Mouse (Mus musculus): ENCODE measurements around the gene Sys1.

Gene Sys1

GRCm38 (mm10) chr2:164456864-164457300 lies at the start of gene Sys1:
Gene Sys1, plus strand, starts transcription at chr2:164456964.
- peak; percentile 36 for DNase-seq (ENCODE audit: extremely low spot score, low spot score)

DNA sequence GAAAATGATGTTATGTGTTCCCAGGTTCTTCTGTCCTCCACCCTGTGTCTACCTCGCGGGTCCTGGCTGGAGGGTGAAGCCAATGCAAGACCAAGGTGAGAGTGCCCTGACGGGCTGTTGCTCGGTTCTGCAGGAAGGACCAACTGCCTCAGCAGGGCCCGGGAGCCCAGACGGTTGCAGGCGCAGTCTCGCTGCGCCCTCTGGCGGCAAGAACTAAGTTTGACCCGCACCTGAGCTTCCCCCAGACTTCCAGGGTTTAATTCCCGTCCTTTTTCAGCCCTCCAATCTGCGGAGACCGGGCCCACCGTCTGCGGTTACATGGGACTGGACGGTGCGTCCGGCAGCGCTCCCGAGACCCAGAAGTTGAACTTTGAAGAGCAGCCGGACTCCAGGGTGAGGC lies 49.1 kb upstream of the Sys1 start:
- DNase-seq (ENCODE audit: extremely low spot score, low spot score) = peak; percentile 84

GRCm38 (mm10) chr2:164414167-164414566 lies 42.6 kb upstream of the Sys1 start:
- DNase-seq (ENCODE audit: extremely low spot score, low spot score) = no peak

- no peak for DNase-seq (ENCODE audit: extremely low spot score, low spot score)
Measured at GRCm38 (mm10) chr2:164414581-164414980, 42.2 kb upstream of the Sys1 start.

GRCm38 (mm10) chr2:164417198-164417597 lies 39.6 kb upstream of the Sys1 start:
- no peak for DNase-seq (ENCODE audit: extremely low spot score, low spot score)

DNA sequence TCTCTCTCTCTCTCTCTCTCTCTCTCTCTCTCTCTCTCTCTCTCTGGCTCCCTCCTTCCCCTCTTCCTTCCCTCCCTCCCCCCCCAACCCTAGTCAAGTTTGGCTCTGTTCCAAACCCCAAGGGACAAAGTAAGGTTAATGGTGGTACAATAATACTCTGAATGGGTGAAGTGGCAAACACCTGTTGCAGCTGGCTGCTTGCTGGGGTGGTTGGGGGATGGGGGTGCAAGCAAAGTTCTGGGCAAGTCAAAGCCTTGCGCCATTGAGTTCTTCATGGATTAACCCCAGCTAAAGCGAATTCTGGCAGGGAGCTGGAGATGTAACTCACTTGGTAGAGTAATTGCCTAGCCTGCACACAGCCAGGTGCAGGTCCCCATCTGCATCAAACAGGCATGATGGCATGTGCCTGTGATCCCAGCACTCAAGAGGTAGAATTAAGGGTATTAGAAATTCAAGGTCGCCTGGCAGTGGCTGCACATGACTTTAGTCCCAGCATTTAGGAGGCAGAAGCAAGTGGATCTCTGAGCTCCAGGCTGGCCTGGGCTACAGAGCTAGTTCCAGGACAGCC lies 38.4 kb upstream of the Sys1 start:
- no peak for DNase-seq (ENCODE audit: extremely low spot score, low spot score)

DNA sequence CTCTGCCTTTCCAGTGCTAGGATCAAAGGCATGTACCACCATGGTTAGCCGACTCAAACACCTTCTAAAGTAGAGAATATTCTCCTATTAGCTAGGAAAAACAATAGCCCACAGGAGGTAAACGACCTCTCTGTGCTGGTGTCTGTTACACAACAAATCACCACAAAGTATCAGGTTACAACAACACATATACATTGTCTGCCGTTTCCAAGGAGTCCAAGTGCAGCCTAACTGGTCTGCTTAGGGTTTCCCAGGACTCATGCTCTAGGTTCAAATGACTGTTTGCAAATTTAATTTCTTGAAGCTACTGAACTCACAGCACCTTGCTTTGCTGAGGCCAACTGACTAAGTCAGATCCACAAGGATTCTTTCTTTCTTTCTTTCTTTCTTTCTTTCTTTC lies 37.3 kb upstream of the Sys1 start:
- no peak for DNase-seq (ENCODE audit: extremely low spot score, low spot score)

- no peak for DNase-seq (ENCODE audit: extremely low spot score, low spot score)
Measured at GRCm38 (mm10) chr2:164421306-164421705, 35.5 kb upstream of the Sys1 start.

- DNase-seq (ENCODE audit: extremely low spot score, low spot score) = no peak
Measured at GRCm38 (mm10) chr2:164421979-164422378, 34.8 kb upstream of the Sys1 start.

GRCm38 (mm10) chr2:164422675-164423393 lies 33.9 kb upstream of the Sys1 start:
- DNase-seq (ENCODE audit: extremely low spot score, low spot score) = no peak

DNA sequence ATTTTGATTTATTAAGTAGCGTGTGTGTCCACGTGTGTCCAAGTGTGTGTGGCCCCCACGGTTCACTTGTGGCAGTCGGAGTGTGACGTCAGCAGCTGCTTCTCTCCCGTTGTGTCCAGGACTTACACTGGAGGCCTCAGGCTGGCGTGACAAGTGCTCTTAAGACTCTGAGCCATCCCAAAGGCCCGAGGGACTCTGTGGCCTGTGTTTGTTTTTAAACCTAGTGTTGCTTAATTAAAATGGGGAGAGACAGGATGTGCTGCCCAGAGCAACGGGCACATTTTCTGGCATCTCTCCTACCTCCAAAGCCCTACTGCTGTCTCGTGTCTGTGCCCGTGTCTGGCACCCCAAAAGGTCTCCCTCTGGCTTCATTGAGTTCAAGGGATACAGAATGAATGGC lies 33.3 kb upstream of the Sys1 start:
- DNase-seq (ENCODE audit: extremely low spot score, low spot score) = no peak

DNA sequence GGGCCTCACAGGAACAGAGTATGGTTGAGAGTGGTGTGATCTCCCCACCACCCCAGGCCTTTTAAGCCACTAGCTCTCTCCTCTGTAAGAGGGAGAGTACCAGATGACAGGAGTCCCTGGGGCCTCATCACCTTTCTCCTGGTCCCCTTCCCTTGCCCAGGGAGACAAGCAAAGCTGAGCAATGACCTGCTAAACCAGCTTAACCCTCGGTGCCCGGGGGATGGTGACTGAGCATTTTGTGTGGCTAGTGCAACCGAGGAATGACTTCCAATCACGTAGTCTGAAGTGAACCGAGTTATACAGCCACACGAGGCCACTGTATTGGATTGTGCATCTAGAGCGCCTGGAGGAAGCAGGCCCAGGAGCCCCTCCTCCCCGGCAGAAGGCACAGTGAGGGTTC lies 32.4 kb upstream of the Sys1 start:
- DNase-seq (ENCODE audit: extremely low spot score, low spot score) = no peak

DNA sequence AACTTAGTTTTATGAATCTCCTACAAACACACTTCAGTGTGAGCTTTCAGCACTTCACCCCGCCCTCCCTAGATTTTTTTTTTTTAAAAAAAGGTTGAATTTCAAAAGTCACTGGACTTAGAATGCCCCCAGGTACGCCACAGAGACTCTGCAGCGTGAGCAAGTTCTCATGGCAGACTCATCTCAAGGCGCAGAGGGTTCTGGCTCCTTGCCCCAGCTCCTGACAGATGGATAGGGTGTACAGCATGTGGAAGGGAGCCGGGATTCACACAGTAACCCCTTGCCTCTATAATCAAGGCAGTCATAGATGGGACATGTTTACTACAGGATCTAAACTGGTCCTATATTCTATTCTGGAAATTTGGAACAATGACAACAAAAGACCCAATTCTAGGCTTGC lies 31.4 kb upstream of the Sys1 start:
- DNase-seq (ENCODE audit: extremely low spot score, low spot score) = no peak

DNA sequence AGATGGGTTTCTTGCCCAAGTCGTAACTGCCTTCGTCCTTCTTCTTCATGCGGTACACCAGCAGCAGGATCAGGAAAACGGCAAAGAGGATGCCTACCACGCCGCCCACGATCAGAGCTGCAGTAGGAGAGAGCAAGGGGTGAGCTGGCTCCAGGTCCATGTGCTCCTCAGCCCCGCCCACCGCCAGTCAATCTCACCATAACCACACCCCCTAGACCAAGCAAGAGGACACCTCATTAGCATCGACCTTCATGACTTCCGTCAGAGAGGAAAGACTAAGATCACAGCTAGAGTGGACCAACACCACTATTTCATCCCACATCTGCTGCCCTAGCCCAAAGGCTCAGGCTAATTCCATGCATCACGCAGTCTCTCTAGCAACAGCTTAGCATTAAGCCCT lies 30.6 kb upstream of the Sys1 start:
- no peak for DNase-seq (ENCODE audit: extremely low spot score, low spot score)

- DNase-seq (ENCODE audit: extremely low spot score, low spot score) = no peak
Measured at GRCm38 (mm10) chr2:164426952-164427351, 29.8 kb upstream of the Sys1 start.

GRCm38 (mm10) chr2:164428451-164428850 lies 28.3 kb upstream of the Sys1 start:
- no peak for DNase-seq (ENCODE audit: extremely low spot score, low spot score)

DNA sequence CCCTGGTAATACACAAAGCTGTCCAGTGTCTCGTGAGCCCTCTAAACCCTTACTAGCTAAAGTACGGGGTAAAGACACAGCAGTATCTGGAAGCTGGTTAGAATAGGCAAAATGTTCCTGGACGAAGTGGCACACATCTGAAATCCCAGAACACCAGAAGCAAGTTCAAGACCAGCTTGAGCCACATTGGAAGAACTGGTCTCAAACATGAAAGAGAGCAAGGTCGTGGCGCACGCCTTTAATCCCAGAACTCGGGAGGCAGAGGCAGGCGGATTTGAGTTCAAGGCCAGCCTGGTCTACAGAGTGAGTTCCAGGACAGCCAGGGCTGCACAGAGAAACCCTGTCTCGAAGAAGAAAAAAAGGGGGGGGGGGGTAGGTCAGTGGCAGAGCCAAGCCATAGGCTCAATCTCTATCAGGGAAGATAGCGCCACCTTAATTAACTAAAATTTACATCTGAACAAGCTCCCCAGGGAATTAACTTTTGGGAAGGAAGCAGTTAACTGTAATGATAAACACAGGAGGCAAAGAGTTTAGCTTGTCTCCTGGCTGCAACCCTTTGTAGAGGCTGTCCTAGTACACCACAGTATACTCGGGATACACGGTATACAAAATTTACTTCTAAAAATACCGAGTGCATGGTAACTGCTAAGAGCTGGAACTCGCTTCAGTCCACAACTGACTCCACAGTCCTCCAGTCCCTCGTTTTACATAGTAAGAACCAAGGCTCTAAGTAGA lies 26.7 kb upstream of the Sys1 start:
- no peak for DNase-seq (ENCODE audit: extremely low spot score, low spot score)

- DNase-seq (ENCODE audit: extremely low spot score, low spot score) = no peak
Measured at GRCm38 (mm10) chr2:164430697-164431096, 26.1 kb upstream of the Sys1 start.

DNA sequence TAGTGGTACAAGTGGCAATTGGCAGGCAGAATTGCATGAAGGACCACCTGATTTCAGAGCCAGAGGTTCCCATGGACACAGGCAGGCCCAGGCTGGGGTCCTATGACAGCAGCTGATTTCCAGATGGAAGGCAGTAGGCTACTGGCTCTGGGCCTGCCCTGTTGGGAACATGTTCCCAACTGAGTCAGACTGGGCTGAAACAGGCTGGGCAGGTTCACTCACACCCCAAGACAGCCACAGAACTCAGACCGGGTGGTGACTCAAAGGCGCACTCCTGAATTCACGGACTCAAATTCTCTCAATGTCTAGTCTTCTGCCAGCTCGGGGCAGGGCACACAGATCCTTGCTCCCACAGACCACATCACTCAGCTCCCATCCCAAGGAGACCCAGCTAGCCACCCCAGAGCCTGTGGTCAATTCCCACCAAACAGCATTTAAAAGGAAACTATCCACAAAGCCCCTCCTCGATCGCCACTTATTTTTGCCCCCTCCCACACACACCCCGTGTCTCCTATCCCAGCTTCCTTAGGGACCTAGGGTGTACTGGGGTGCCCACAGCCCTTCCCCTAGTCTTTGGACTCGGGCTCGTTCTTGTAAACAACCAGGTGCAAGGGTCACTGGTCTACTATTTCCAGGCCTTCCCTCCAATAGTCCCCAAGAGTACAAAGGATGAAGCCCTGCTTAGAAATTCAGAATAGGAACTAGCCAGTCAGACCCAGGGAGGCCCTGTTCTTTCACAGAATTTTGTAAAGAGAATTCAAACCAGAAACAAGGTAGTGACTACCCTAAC lies 24.9 kb upstream of the Sys1 start:
- DNase-seq (ENCODE audit: extremely low spot score, low spot score) = no peak

- DNase-seq (ENCODE audit: extremely low spot score, low spot score) = no peak
Measured at GRCm38 (mm10) chr2:164432541-164433191, 24.1 kb upstream of the Sys1 start.

DNA sequence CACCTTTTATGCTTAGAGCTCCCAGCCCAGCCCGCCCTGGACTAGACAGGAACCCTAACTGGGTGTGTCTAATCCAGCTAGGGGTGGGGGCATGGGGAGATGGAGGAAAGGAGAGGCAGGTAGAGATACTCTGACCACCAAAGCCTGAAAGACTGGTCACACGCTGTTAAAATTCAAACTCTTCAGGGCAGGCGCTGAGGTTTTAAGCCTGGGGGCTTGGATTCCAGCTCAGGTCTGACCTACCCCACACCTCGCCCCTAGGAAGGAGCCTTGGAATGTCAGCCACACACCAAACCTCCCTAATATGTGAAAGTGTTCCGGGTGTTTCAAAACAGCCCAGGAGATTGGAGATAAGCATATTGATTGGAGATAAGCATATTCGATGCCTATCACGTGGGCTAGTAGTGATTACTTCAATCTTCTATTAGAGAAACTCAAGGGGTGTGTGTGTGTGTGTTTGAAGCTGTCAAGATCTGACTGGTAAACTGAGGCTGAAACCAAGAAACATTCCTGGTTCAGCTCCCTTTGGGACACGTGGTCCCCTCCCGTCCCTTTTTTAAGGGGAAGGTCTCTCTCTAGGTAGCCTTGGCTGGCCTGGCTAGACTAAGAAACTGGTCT lies 23.4 kb upstream of the Sys1 start:
- no peak for DNase-seq (ENCODE audit: extremely low spot score, low spot score)

Data from neural tube, embryonic 10.5 days (tissue).